Mouse (Mus musculus) CH12.LX (cell line): ENCODE measurements around the gene Dpp6. TPM values are rescaled to one million over a fixed set of nuclear protein-coding genes. Genes with fewer than 3 reads are reported as not detected.

Experiments
- DNase-seq: peaks from one replicate; pipeline ENCODE4 v3.0.0-alpha.2; 2013; ENCODE audit errors: extremely low read depth
- H3K27ac ChIP-seq: 2 replicates; pipeline ENCODE4 v1.5.1; 2012; ENCODE audit warnings: low read depth, mild to moderate bottlenecking, control low read depth, moderate library complexity; ENCODE audit not compliant: insufficient read depth
- H3K27me3 ChIP-seq: replicated peaks from 2 replicates; pipeline ENCODE3; 2012; ENCODE audit warnings: inconsistent platforms
- H3K36me3 ChIP-seq, 2 experiments: replicated peaks in 1 of 2; 2 replicates each; pipeline versions ENCODE3 to v1.6.1; 2012; ENCODE audit warnings: inconsistent platforms in 1 of 2, low read length in 1 of 2, mild to moderate bottlenecking in 1 of 2, mixed read lengths in 1 of 2, moderate library complexity in 1 of 2; ENCODE audit not compliant: control insufficient read depth in 1 of 2, insufficient read depth in 1 of 2
- H3K4me1 ChIP-seq, 2 experiments: 2 replicates each; pipeline ENCODE4 v1.6.1; 2012; ENCODE audit warnings: inconsistent platforms in 1 of 2, moderate library complexity in 1 of 2; ENCODE audit not compliant: insufficient read depth in 2 of 2, control insufficient read depth in 1 of 2
- H3K4me2 ChIP-seq: 2 replicates; pipeline ENCODE4 v1.6.1; 2012; ENCODE audit warnings: low read depth, mild to moderate bottlenecking, control low read depth; ENCODE audit not compliant: poor library complexity, insufficient read depth, severe bottlenecking
- H3K4me3 ChIP-seq, 3 experiments: fragments of 150-350 bp in 1 of 3; sonication (generic) in 1 of 3; replicated peaks in 1 of 3; 2 replicates each; pipeline versions ENCODE3 to v1.5.1; 2011 to 2012; ENCODE audit warnings: low read depth in 2 of 3, low read length in 2 of 3, mild to moderate bottlenecking in 2 of 3, moderate library complexity in 2 of 3, control low read depth in 1 of 3, improper control_type of control experiment in 1 of 3, inconsistent platforms in 1 of 3, mixed read lengths in 1 of 3; ENCODE audit not compliant: poor library complexity in 1 of 3
- H3K79me2 ChIP-seq: replicated peaks from 2 replicates; pipeline ENCODE4 v1.6.1; 2012; ENCODE audit warnings: mild to moderate bottlenecking, moderate library complexity; ENCODE audit not compliant: control insufficient read depth, poor library complexity, insufficient read depth, severe bottlenecking; ENCODE audit errors: extremely low read depth
- H3K9ac ChIP-seq: 2 replicates; pipeline ENCODE4 v1.6.1; 2012; ENCODE audit warnings: low read depth, mild to moderate bottlenecking, control low read depth, moderate library complexity; ENCODE audit not compliant: insufficient read depth
- H3K9me3 ChIP-seq: replicated peaks from 2 replicates; pipeline ENCODE3; 2012; ENCODE audit warnings: low read length, inconsistent platforms, mixed read lengths
- CHD1 ChIP-seq: IDR thresholded peaks from 2 replicates; pipeline ENCODE4 v1.6.1; 2012; ENCODE audit warnings: low read depth, low read length, improper control_type of control experiment, inconsistent platforms
- CTCF ChIP-seq, 2 experiments: IDR thresholded peaks in 1 of 2; conservative IDR thresholded peaks in 1 of 2; 2 replicates each; pipeline ENCODE4 v1.5.1; 2011 to 2012; ENCODE audit warnings: low read depth in 2 of 2, low read length in 2 of 2, improper control_type of control experiment in 1 of 2, inconsistent platforms in 1 of 2, mild to moderate bottlenecking in 1 of 2, moderate library complexity in 1 of 2
- E2F4 ChIP-seq: IDR thresholded peaks from 2 replicates; pipeline ENCODE4 v1.6.1; 2011; ENCODE audit warnings: low read depth, low read length, improper control_type of control experiment; ENCODE audit not compliant: insufficient replicate concordance
- ETS1 ChIP-seq: conservative IDR thresholded peaks from 2 replicates; pipeline ENCODE4 v1.6.1; 2012; ENCODE audit warnings: low read depth, mild to moderate bottlenecking, inconsistent platforms, low read length, improper control_type of control experiment, moderate library complexity
- GABPA ChIP-seq: IDR thresholded peaks from 2 replicates; pipeline ENCODE4 v1.6.1; 2012; ENCODE audit warnings: low read depth, low read length, improper control_type of control experiment, inconsistent platforms; ENCODE audit not compliant: insufficient replicate concordance
- HCFC1 ChIP-seq: IDR thresholded peaks from 2 replicates; pipeline ENCODE4 v1.6.1; 2012; ENCODE audit warnings: low read depth, mild to moderate bottlenecking, inconsistent platforms, low read length, improper control_type of control experiment
- IRF4 ChIP-seq: IDR thresholded peaks from 2 replicates; pipeline ENCODE4 v1.6.1; 2014; ENCODE audit warnings: low read depth, mild to moderate bottlenecking, inconsistent platforms, low read length, improper control_type of control experiment
- JUND ChIP-seq: conservative IDR thresholded peaks from 2 replicates; pipeline ENCODE4 v1.6.1; 2011; ENCODE audit warnings: low read depth, low read length, improper control_type of control experiment
- KAT2A ChIP-seq: IDR thresholded peaks from 2 replicates; pipeline ENCODE4 v1.6.1; 2012; ENCODE audit warnings: low read length, improper control_type of control experiment, inconsistent platforms; ENCODE audit not compliant: insufficient replicate concordance
- MAFK ChIP-seq: IDR thresholded peaks from 2 replicates; pipeline ENCODE4 v1.6.1; 2011; ENCODE audit warnings: low read length, improper control_type of control experiment; ENCODE audit not compliant: insufficient replicate concordance
- MAX ChIP-seq: IDR thresholded peaks from 2 replicates; pipeline ENCODE4 v1.6.1; 2011; ENCODE audit warnings: low read length, improper control_type of control experiment
- MEF2A ChIP-seq: IDR thresholded peaks from 2 replicates; pipeline ENCODE4 v1.6.1; 2014; ENCODE audit warnings: low read depth, mild to moderate bottlenecking, inconsistent platforms, low read length, improper control_type of control experiment, borderline replicate concordance
- MYC ChIP-seq: IDR thresholded peaks from 2 replicates; pipeline ENCODE4 v1.6.1; 2011; ENCODE audit warnings: low read depth, mild to moderate bottlenecking, improper control_type of control experiment, low read length
- NRF1 ChIP-seq: IDR thresholded peaks from 2 replicates; pipeline ENCODE4 v1.6.1; 2014; ENCODE audit warnings: low read depth, mild to moderate bottlenecking, inconsistent platforms, low read length, improper control_type of control experiment, moderate library complexity
- PAX5 ChIP-seq: IDR thresholded peaks from 2 replicates; pipeline ENCODE4 v1.6.1; 2012; ENCODE audit warnings: low read length, inconsistent platforms, mixed read lengths
- RCOR1 ChIP-seq: conservative IDR thresholded peaks from 2 replicates; pipeline ENCODE4 v1.6.1; 2012; ENCODE audit warnings: low read depth, mild to moderate bottlenecking, inconsistent platforms, low read length, improper control_type of control experiment
- TBP ChIP-seq: conservative IDR thresholded peaks from 2 replicates; pipeline ENCODE4 v1.6.1; 2011; ENCODE audit warnings: low read depth, low read length, improper control_type of control experiment
- UBTF ChIP-seq: IDR thresholded peaks from 2 replicates; pipeline ENCODE4 v1.6.1; 2012; ENCODE audit warnings: low read depth, mild to moderate bottlenecking, inconsistent platforms, low read length, improper control_type of control experiment, moderate library complexity
- USF1 ChIP-seq: IDR thresholded peaks from 2 replicates; pipeline ENCODE4 v1.6.1; 2014; ENCODE audit warnings: low read depth, mild to moderate bottlenecking, inconsistent platforms, low read length, improper control_type of control experiment
- USF2 ChIP-seq: conservative IDR thresholded peaks from 2 replicates; pipeline ENCODE4 v1.6.1; 2011; ENCODE audit warnings: low read depth, low read length, improper control_type of control experiment
- ZC3H11A ChIP-seq: IDR thresholded peaks from 2 replicates; pipeline ENCODE4 v1.6.1; 2012; ENCODE audit warnings: low read depth, mild to moderate bottlenecking, inconsistent platforms, low read length, improper control_type of control experiment
- ZKSCAN1 ChIP-seq: IDR thresholded peaks from 2 replicates; pipeline ENCODE4 v1.6.1; 2012; ENCODE audit warnings: low read depth, inconsistent platforms, low read length, improper control_type of control experiment, borderline replicate concordance
- ZMIZ1 ChIP-seq: IDR thresholded peaks from 2 replicates; pipeline ENCODE4 v1.6.1; 2012; ENCODE audit warnings: low read depth, mild to moderate bottlenecking, inconsistent platforms, low read length, improper control_type of control experiment
- ZNF384 ChIP-seq: IDR thresholded peaks from 2 replicates; pipeline ENCODE4 v1.6.1; 2012; ENCODE audit warnings: low read depth, low read length, improper control_type of control experiment, inconsistent platforms
- dilution Hi-C: fragments of 300-500 bp; cut with MboI; formaldehyde crosslinking; loops from 2 replicates; pipeline ENCODE4 v1.14.3; 2020; ENCODE audit warnings: low sequenced_read_pairs; ENCODE audit not compliant: extremely low pct_unique_long_range_greater_than_20kb, extremely low pct_ligation_motif_present
- in situ Hi-C: fragments of 300-500 bp; cut with MboI; formaldehyde crosslinking; loops from 3 replicates; pipeline ENCODE4 v1.14.3; 2019; ENCODE audit warnings: low sequenced_read_pairs, low pct_ligation_motif_present, low pct_unique_long_range_greater_than_20kb, mixed read lengths
- polyA plus RNA-seq: library from polyadenylated mRNA; unstranded; fragments of >175 nt; gene quantifications from 2 replicates; pipeline ENCODE4 v1.2.1, GENCODE M21; 2012; ENCODE audit warnings: low read depth; ENCODE audit not compliant: insufficient read length
- total RNA-seq, 2 experiments: library from RNA; depleted of rRNA; stranded (reverse); fragments of 300-350 nt in 1 of 2; fragments of >200 nt in 1 of 2; gene quantifications; 2 replicates each; pipeline ENCODE4 v1.2.3; 2012 to 2014

Gene Dpp6
- total and polyA plus RNA-seq, 3 experiments: not detected

DNA sequence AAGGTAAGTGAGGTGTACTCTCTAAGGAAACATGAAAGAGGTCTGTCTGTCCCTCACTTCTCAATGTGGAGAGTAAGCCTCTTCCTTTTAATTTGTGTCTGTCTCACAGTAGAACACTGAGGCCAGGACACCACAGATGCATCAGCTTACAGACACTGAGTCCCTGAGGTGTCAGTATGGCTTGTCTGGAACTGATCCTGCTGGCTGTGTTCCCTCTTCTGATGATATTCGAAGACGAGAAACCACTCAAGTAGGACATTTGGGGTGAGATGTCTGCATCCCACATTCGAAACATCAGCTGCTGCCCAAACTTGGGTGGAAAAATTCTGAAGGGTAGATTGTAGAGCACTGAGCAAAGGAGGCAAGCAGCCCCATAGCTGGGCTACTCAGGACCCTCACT lies 101.8 kb downstream of the Dpp6 start:
- no peaks in the 10 kb centered on the region for H3K4me1 ChIP-seq
- dilution Hi-C loops (no loop called here), in situ Hi-C loops (no loop called here)
- no peaks in the 10 kb centered on the region for H3K36me3 ChIP-seq
- peaks cover 56% of the 10 kb centered on the region for H3K9me3 ChIP-seq
- no peak for TF ChIP-seq MAFK
- no peak for TF ChIP-seq ZKSCAN1
- no peak for DNase-seq
- H3K27me3 ChIP-seq: no peaks in the 10 kb centered on the region
- H3K27ac ChIP-seq: no peak overlapping the region
- H3K79me2 ChIP-seq: no peaks in the 10 kb centered on the region
- no peak overlapping the region for H3K4me2 ChIP-seq
- H3K4me3 ChIP-seq: no peak overlapping the region
- no peak overlapping the region for H3K9ac ChIP-seq

DNA sequence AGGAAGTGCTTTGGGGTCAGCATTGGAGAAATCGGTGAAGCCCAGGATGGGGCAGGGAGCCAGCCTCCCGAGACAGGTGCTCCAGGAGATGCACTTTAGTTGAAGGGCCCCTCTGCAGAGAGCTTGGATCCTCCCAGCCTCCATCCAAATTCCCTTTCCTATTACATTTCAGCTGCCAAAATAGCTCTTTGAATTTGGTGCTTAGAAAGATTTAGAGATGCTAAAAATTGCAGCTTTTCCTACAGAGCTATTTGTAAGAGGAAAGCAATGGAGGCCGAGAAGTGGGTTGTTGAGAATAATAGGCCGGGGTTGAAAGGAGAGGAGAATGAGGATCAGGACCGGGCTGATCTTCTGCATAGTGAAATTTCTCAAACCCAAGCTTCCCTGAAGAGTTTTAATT lies 107.5 kb downstream of the Dpp6 start:
- Histone ChIP-seq H3K4me1 (no peaks in the 10 kb centered on the region), H3K27me3 (no peaks in the 10 kb centered on the region), H3K36me3 (no peaks in the 10 kb centered on the region), H3K9ac (no peak overlapping the region), H3K4me2 (no peak overlapping the region), H3K79me2 (no peaks in the 10 kb centered on the region), H3K27ac (no peak overlapping the region), H3K4me3 (no peak overlapping the region), H3K9me3 (peaks cover 64% of the 10 kb centered on the region)
- in situ Hi-C loops (no loop called here), dilution Hi-C loops (no loop called here)
- no peak for DNase-seq
- TF ChIP-seq NRF1: no peak
- no peak for TF ChIP-seq PAX5
- no peak for TF ChIP-seq IRF4
- no peak for TF ChIP-seq KAT2A
- no peak for TF ChIP-seq CHD1
- TF ChIP-seq CTCF (conservative IDR thresholded peaks at IDR 0.05 in 1 of 2, IDR thresholded peaks at IDR 0.05 in 1 of 2; ENCODE audit: low read depth in 2 of 2, low read length in 2 of 2): no peak
- TF ChIP-seq E2F4: no peak

DNA sequence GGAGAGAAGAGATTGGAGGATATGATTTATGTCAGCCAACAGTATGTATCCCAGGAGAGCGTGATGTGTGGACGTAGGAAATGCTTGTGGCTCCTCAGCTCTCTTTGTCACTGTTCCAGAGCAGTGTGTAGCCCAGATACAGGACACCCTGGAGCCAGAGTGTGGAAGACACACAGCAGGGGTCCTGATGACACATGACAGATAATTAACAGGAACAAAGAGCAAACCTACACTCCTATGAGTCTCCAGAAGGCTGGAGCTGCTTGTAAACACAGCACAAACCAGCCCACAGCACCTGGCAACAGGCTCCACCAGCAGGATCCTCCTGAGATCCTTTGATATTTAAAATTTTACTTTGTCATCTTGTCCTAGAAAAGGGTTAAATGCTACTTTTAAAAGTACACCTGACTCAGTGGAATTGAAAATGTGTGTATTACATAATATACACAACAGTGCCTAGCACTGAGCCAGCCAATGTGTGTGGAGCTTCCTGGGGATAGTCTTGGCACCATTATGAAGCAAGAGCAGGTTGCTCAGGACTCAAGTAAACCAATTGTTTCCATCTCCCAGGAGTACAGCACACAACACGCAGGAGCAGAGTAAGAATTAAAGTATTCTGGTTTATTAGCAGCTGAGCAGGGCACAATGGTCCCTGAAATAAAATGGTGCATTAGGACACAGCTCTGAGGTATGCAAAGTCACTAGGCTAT lies 115.6 kb downstream of the Dpp6 start:
- Histone ChIP-seq H3K9ac (no peak overlapping the region), H3K27me3 (no peaks in the 10 kb centered on the region), H3K79me2 (no peaks in the 10 kb centered on the region), H3K4me2 (no peak overlapping the region), H3K36me3 (no peaks in the 10 kb centered on the region), H3K9me3 (peaks cover 89% of the 10 kb centered on the region), H3K4me1 (no peaks in the 10 kb centered on the region), H3K4me3 (no peak overlapping the region), H3K27ac (no peak overlapping the region)
- no peak for DNase-seq
- dilution Hi-C loops (no loop called here), in situ Hi-C loops (no loop called here)
- TF ChIP-seq CHD1 (no peak), ZC3H11A (no peak), HCFC1 (no peak), ZMIZ1 (no peak), MAX (no peak), ETS1 (no peak), JUND (no peak), MEF2A (no peak), E2F4 (no peak), ZNF384 (no peak), USF1 (no peak), TBP (no peak), RCOR1 (no peak), PAX5 (no peak), NRF1 (no peak), GABPA (no peak), USF2 (no peak), MYC (no peak), UBTF (no peak), CTCF (conservative IDR thresholded peaks at IDR 0.05 in 1 of 2, IDR thresholded peaks at IDR 0.05 in 1 of 2; ENCODE audit: low read depth in 2 of 2, low read length in 2 of 2) (no peak)
